Mouse (Mus musculus) stomach, postnatal 0 days (tissue): ENCODE data around the gene Wdr90.

Experiments
- CTCF ChIP-seq: IDR thresholded peaks from 2 replicates; pipeline ENCODE4 v1.5.1; 2016; ENCODE audit warnings: antibody characterized with exemption, low read depth, mild to moderate bottlenecking, moderate library complexity
- EP300 ChIP-seq: optimal IDR thresholded peaks from 2 replicates; pipeline ENCODE3; 2016; ENCODE audit warnings: antibody characterized with exemption

DNA sequence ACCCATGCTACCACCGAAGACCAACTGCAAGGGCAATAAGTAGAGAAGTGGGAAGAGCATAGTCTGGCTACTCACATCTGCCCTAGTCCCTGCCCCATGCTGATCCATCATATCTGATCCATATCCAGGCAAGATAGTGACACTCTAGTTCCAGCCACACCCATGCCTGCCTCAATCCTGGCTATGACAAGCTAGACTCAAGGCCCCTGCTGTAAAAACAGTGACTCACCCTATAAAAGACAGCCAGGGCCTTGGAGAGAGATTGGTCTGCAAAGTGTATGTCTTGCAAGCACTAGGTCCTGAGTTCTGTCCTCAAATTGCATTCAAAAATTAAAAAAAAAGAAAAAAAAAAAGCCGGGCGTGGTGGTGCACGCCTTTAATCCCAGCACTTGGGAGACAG is 54.8 kb downstream of the Wdr90 start:
- TF ChIP-seq CTCF (no peak), EP300 (no peak)
